ENCODE assay signal across 12 mouse cellular contexts in the genomic region with DNA sequence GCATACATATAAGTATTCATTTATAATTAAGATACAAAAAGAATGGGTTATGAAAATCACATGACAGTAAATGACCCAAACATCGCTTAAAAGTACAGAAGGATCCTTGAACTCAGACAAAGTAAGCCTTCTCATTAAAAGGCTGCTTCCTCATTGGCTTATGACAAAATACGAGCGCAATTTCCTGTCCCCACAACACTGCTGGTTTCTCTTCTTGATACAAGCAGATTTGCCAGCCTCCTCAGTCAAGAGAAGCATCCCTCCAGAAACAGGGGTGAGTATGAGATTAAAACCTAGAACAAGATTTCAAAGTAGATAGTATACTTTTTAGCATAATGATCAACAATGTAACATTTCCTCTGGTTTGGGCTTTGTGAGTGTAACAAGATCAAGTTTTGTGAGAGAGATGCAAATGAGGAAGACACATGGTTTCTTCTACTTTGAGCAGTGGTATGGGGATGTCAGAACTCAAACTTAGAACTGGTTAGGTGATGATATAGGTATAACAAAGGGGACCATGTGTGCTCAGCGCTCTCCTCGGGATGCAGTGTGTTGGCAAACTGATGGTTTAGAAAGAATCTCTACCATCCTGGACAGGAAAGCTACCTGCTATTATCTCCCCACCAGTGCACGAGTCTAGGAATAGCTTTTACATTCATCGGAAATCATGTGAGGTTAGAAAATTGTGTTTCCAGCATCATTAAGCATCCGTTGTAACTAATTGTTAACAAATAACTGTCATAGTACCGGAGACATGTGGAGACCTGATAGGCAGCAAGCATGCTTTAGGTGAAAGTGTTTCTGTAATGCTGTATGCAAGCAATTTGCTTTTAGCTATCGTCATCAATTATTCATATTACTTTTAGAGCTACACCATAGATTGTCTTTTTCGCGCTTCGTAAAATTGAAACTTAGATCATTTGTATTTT. TPM values are rescaled to one million over a fixed set of nuclear protein-coding genes. Genes with fewer than 3 reads are reported as not detected.
A peak's percentile ranks its signal among the peaks of the same experiment; 100 is the strongest.
DNase-seq lines count a peak whose midpoint lies in the region; ATAC-seq and TF ChIP-seq lines count a peak whose summit lies in the region.
"Had no signal": no experiment of that assay in that cellular context is flagged by ENCODE, and none has a peak within 500 bp of the region (broad histone marks: within the 10 kb centered on the region; RNA-seq: fewer than 3 reads in every experiment).

Gene Gpr65 (plus strand): TSS at position 195 of the 929 bp plus-strand sequence.

- no peaks in the 10 kb centered on the region for H3K27me3 ChIP-seq in heart, postnatal 0 days (ENCODE audit: control insufficient read depth, insufficient read depth, low read length)
- H3K27me3 ChIP-seq: midbrain, embryonic 12.5 days had no signal

- no peak within 1 kb of the TSS for H3K27ac ChIP-seq in heart, postnatal 0 days (ENCODE audit: low read depth)
- H3K27ac ChIP-seq: midbrain, embryonic 12.5 days had no signal

- no peaks in the 10 kb centered on the region for H3K36me3 ChIP-seq in heart, postnatal 0 days (replicated peaks; ENCODE audit: control insufficient read depth, insufficient read depth, low read length)
- H3K36me3 ChIP-seq: midbrain, embryonic 12.5 days had no signal

- intact Hi-C loops in left cerebral cortex, postnatal 10 days (cut with DNase I): no loop called here

- no peak for TF ChIP-seq CTCF in heart, postnatal 0 days (IDR thresholded peaks at IDR 0.05; ENCODE audit: low read depth)

- no peak within 1 kb of the TSS; the same call in 1 of the 2 replicates for H3K4me3 ChIP-seq in heart, postnatal 0 days (ENCODE audit: low read depth, low read length)
- H3K4me3 ChIP-seq: midbrain, embryonic 12.5 days had no signal

- WGBS in heart, postnatal 0 days: 80% methylated on average over 13 of the region's 13 CpGs

- no peaks in the 10 kb centered on the region for H3K4me1 ChIP-seq in heart, postnatal 0 days (ENCODE audit: control insufficient read depth, insufficient read depth)

- DNase-seq in heart, postnatal 0 days (ENCODE audit: low spot score): no peak
- DNase-seq in heart, adult 9 months (ENCODE audit: low spot score in 2 of 2): no peak
- DNase-seq in CD4-positive helper T cell, adult 2 months (ENCODE audit: low read depth, low spot score): peak; percentile 72
- no peak for DNase-seq in urinary bladder, adult 2 months (ENCODE audit: low spot score)
- DNase-seq in embryo, embryonic 9.5 days (ENCODE audit: extremely low spot score): no peak
- no peak for DNase-seq in left cerebral cortex, postnatal 10 days (ENCODE audit: extremely low spot score in 1 of 2, low spot score in 2 of 2)
- DNase-seq: heart, postnatal 14 days; kidney, adult 18-20 months; layer of hippocampus, adult 9-11 months had no signal

- no peaks in the 10 kb centered on the region for H3K9me3 ChIP-seq in heart, postnatal 0 days (replicated peaks; ENCODE audit: control insufficient read depth, low read length)
- H3K9me3 ChIP-seq: midbrain, embryonic 12.5 days had no signal

- no peak for ATAC-seq in heart, postnatal 0 days (ENCODE audit: insufficient read depth, low read depth)
- ATAC-seq in erythroid progenitor cell, adult 5-6 weeks (replicated peaks; ENCODE audit: low FRiP score, poor library complexity, severe bottlenecking): no peak
- no peak for ATAC-seq in monocyte, adult 5-6 weeks (replicated peaks; ENCODE audit: insufficient number of reproducible peaks, low FRiP score, low TSS enrichment, poor library complexity, severe bottlenecking)

- TF ChIP-seq EP300 in heart, postnatal 0 days (IDR thresholded peaks at IDR 0.05; ENCODE audit: low read depth): no peak

- no peak within 1 kb of the TSS for H3K9ac ChIP-seq in heart, postnatal 0 days (replicated peaks; ENCODE audit: low read depth, low read length)
- H3K9ac ChIP-seq: midbrain, embryonic 12.5 days had no signal

- peak within 1 kb of the TSS; percentile 18; the same call in 1 of the 2 replicates for H3K4me2 ChIP-seq in heart, postnatal 0 days (ENCODE audit: low read depth, low read length)
- H3K4me2 ChIP-seq: midbrain, embryonic 12.5 days had no signal

RNA-seq across cellular contexts. Expression of gene Gpr65, which starts in this region (rescaled TPM):
- 0.15 and 1.1 TPM in 2 replicates for total RNA-seq in heart, postnatal 0 days (2014; rRNA removed; ENCODE audit: low replicate concordance)
- polyA plus RNA-seq in heart, postnatal 0 days (2015; fragmentation: Nextera tagmentation; extraction: Ambion mirVana): 0.85 and 0.92 TPM in 2 replicates
- total RNA-seq in erythroid progenitor cell, adult 5-6 weeks (2015; ENCODE audit: low replicate concordance): 10.5 and 24.3 TPM in 2 replicates
- total RNA-seq in erythroid progenitor cell, adult 5-6 weeks (2017; ENCODE audit: low replicate concordance): 3.5 and 11.3 TPM in 2 replicates
- total RNA-seq in monocyte, adult 5-6 weeks (2017): 70.8 to 90.6 TPM (median 78.1 TPM) in 3 replicates
- 2.1 and 2.3 TPM in 2 replicates for polyA plus RNA-seq in urinary bladder, adult 2 months (2012; rRNA removed)
- under 1 TPM in 1 of 2 experiments, not detected in 1; 0.15 TPM for total RNA-seq in left cerebral cortex, postnatal 10 days (2021)
